In the genomic region with DNA sequence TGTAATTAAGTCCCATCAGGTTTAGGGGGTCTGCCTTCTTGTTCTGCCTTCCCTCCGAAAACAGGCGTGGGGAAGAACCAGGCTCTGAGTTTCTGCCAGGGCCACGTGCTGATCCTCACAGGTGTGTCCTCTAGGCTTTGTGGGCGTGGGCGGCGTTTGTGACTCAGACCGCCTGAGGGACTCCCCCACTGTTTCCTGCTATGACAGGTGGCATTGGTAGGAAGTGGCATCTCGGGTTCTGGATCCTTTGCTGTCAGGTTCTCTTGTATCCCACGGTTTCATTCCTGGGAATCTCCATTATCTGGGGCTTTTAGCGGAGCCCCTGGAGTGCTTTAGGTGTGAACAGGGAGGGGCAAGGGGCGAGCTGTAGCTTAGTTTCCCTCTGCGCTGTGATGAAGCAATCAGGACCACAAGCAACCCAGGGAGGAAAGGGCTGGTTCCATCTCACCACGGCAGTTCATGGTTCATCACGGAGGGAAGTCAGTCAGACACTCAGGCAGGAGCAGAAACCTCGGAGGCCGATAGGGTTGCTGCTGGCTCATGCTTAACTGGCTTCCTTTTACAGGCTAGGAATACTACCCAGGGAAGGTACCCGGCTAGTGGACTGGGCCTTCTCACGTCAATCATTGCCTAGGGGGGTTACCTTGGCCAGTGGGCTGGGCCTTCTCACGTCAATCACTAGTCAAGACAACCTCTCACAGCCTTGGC, we compare ENCODE assay signal across 13 mouse cellular contexts. TPM values are rescaled to one million over a fixed set of nuclear protein-coding genes. Genes with fewer than 3 reads are reported as not detected.
DNase-seq lines count a peak whose midpoint lies in the region; ATAC-seq lines count a peak whose summit lies in the region.
"Had no signal": no experiment of that assay in that cellular context is flagged by ENCODE, and none has a peak within 500 bp of the region (broad histone marks: within the 10 kb centered on the region; RNA-seq: fewer than 3 reads in every experiment).

No protein-coding gene starts in this region.

- H3K27ac ChIP-seq in hindbrain, embryonic 10.5 days, result no peak overlapping the region
- H3K27ac ChIP-seq: neural tube, embryonic 12.5 days had no signal

- ATAC-seq in inflammation-experienced regulatory T-cells, adult 6 months, result peak; percentile 89

- 0 out of 2 replicates have a peak, but pooled peaks cover 6% of the 10 kb centered on the region for H3K27me3 ChIP-seq in hindbrain, embryonic 10.5 days (ENCODE audit: insufficient read depth, poor library complexity, severe bottlenecking)
- H3K27me3 ChIP-seq: neural tube, embryonic 12.5 days had no signal

- peaks cover 20% of the 10 kb centered on the region for H3K4me1 ChIP-seq in hindbrain, embryonic 10.5 days (replicated peaks)

- WGBS in hindbrain, embryonic 10.5 days, result 64% methylated on average over 19 of the region's 19 CpGs

- peak; percentile 12 for DNase-seq in cerebellum, adult 9-10 months
- no peak for DNase-seq in cerebellum, adult 11 months
- peak; percentile 96 for DNase-seq in A20 (ENCODE audit: low read depth, low spot score)
- DNase-seq in spleen, adult 18-20 months, result peak; percentile 75 to 78
- DNase-seq in retina, embryonic 14.5 days (ENCODE audit: low spot score), result no peak
- no peak for DNase-seq in gastrocnemius, postnatal 10 days
- DNase-seq in hindbrain, embryonic 10.5 days (ENCODE audit: low spot score), result no peak
- DNase-seq: adrenal gland, postnatal 25 days; kidney, postnatal 14 days had no signal

- H3K36me3 ChIP-seq in hindbrain, embryonic 10.5 days, result no peaks in the 10 kb centered on the region
- H3K36me3 ChIP-seq: neural tube, embryonic 12.5 days had no signal

- no peak overlapping the region for H3K4me3 ChIP-seq in hindbrain, embryonic 10.5 days
- H3K4me3 ChIP-seq: neural tube, embryonic 12.5 days had no signal

- H3K9me3 ChIP-seq in hindbrain, embryonic 10.5 days, result 0 out of 2 replicates have a peak, but pooled peaks cover 3% of the 10 kb centered on the region
- H3K9me3 ChIP-seq: neural tube, embryonic 12.5 days had no signal

RNA-seq across cellular contexts. Expression of a gene that starts 33.5 kb away (rescaled TPM):
- 10 to 100 TPM; 41.3 to 90.8 (median 53.1) TPM for polyA plus RNA-seq in inflammation-experienced regulatory T-cells, adult 6 months (2017; shearing (Covaris generic))
- total RNA-seq in gastrocnemius, postnatal 10 days (2021), result 10 to 100 TPM; 42.7 to 47.2 TPM
- 312 and 362 TPM in 2 replicates for polyA plus RNA-seq in hindbrain, embryonic 10.5 days (2016; fragmentation: Nextera tagmentation; extraction: Ambion mirVana)

RNA-seq across cellular contexts. Expression of a gene that starts 33.9 kb away (rescaled TPM):
- polyA plus RNA-seq in inflammation-experienced regulatory T-cells, adult 6 months (2017; shearing (Covaris generic)), result 1,000 to 10,000 TPM; 1,064 to 1,179 (median 1,122) TPM
- 1,000 to 10,000 TPM; 1,346 to 1,605 TPM for total RNA-seq in gastrocnemius, postnatal 10 days (2021)
- 921 and 1,059 TPM in 2 replicates for polyA plus RNA-seq in hindbrain, embryonic 10.5 days (2016; fragmentation: Nextera tagmentation; extraction: Ambion mirVana)

RNA-seq across cellular contexts. Expression of a gene that starts 34.0 kb away (rescaled TPM):
- polyA plus RNA-seq in inflammation-experienced regulatory T-cells, adult 6 months (2017; shearing (Covaris generic)), result under 1 TPM in 1 of 3 experiments, not detected in 2; 0.98 TPM
- total RNA-seq in gastrocnemius, postnatal 10 days (2021), result not detected
- 3.2 and 4.0 TPM in 2 replicates for polyA plus RNA-seq in hindbrain, embryonic 10.5 days (2016; fragmentation: Nextera tagmentation; extraction: Ambion mirVana)
- total RNA-seq: adrenal gland, postnatal 25 days; heart, adult 8-10 months; liver, adult 2 months had no signal
- polyA plus RNA-seq: liver, adult 2 months had no signal

RNA-seq across cellular contexts. Expression of a gene that starts 34.2 kb away (rescaled TPM):
- 10 to 100 TPM; 14.7 to 24.6 (median 20.5) TPM for polyA plus RNA-seq in inflammation-experienced regulatory T-cells, adult 6 months (2017; shearing (Covaris generic))
- 1 to 10 TPM; 2.0 to 2.6 TPM for total RNA-seq in gastrocnemius, postnatal 10 days (2021)
- polyA plus RNA-seq in hindbrain, embryonic 10.5 days (2016; fragmentation: Nextera tagmentation; extraction: Ambion mirVana), result 5.4 and 6.3 TPM in 2 replicates

RNA-seq across cellular contexts. Expression of a gene that starts 54.5 kb away (rescaled TPM):
- polyA plus RNA-seq in inflammation-experienced regulatory T-cells, adult 6 months (2017; shearing (Covaris generic)), result 1 to 10 TPM in 1 of 3 experiments, not detected in 2; 1.6 TPM
- total RNA-seq in gastrocnemius, postnatal 10 days (2021), result 1 to 10 TPM in 1 of 2 experiments, under 1 TPM in 1; 0.65 to 1.3 TPM
- 2.8 and 4.7 TPM in 2 replicates for polyA plus RNA-seq in hindbrain, embryonic 10.5 days (2016; fragmentation: Nextera tagmentation; extraction: Ambion mirVana)

Comparison
In these comparisons a context has a peak if more than half of its experiments do, and no peak if none do; other contexts are left out.
1. DNase-seq: peak in cerebellum, adult 9-10 months (single experiment), A20 (single experiment) and spleen, adult 18-20 months (2 of 2); none in cerebellum, adult 11 months (single experiment), retina, embryonic 14.5 days (single experiment), gastrocnemius, postnatal 10 days (single experiment) and hindbrain, embryonic 10.5 days (single experiment).